Mouse (Mus musculus) forebrain, postnatal 0 days (tissue): ENCODE data around the gene Mrps11. TPM values are rescaled to one million over a fixed set of nuclear protein-coding genes. Genes with fewer than 3 reads are reported as not detected.

Experiments
- ATAC-seq: fragments of 200-750 bp; cut with Nextera tagmentation; 2 replicates; pipeline ENCODE4 v1.8.0; 2017; ENCODE audit warnings: mild to moderate bottlenecking, moderate library complexity
- DNase-seq: peaks from one replicate; pipeline ENCODE4 v3.0.0-alpha.2; 2015
- H3K27ac ChIP-seq: fragments of 300-500 bp; sonication (generic); 2 replicates; pipeline ENCODE4 v1.5.1; 2014; ENCODE audit warnings: low read depth, mild to moderate bottlenecking, antibody characterized with exemption, low read length, moderate library complexity, mixed read lengths
- H3K27me3 ChIP-seq: fragments of 300-500 bp; sonication (generic); 2 replicates; pipeline ENCODE4 v1.6.1; 2014; ENCODE audit warnings: mild to moderate bottlenecking, low read length, mixed read lengths; ENCODE audit not compliant: insufficient read depth
- H3K36me3 ChIP-seq: fragments of 300-500 bp; sonication (generic); 2 replicates; pipeline ENCODE4 v1.6.1; 2014; ENCODE audit warnings: mild to moderate bottlenecking, moderate library complexity; ENCODE audit not compliant: insufficient read depth
- H3K4me1 ChIP-seq: fragments of 300-500 bp; sonication (generic); 2 replicates; pipeline ENCODE4 v1.6.1; 2014; ENCODE audit warnings: antibody characterized with exemption; ENCODE audit not compliant: insufficient read depth
- H3K4me2 ChIP-seq: fragments of 300-500 bp; sonication (generic); 2 replicates; pipeline ENCODE4 v1.6.1; 2014; ENCODE audit warnings: low read depth, mild to moderate bottlenecking, moderate library complexity
- H3K4me3 ChIP-seq: fragments of 300-500 bp; sonication (generic); 2 replicates; pipeline ENCODE4 v1.5.1; 2014; ENCODE audit warnings: low read depth, low read length, mixed read lengths
- H3K9ac ChIP-seq: fragments of 300-500 bp; sonication (generic); 2 replicates; pipeline ENCODE4 v1.6.1; 2014; ENCODE audit warnings: mild to moderate bottlenecking
- H3K9me3 ChIP-seq: fragments of 300-500 bp; sonication (generic); 2 replicates; pipeline ENCODE4 v1.6.1; 2016; ENCODE audit warnings: low read length
- CTCF ChIP-seq: sonication (generic); IDR thresholded peaks from 2 replicates; pipeline ENCODE4 v1.5.1; 2016; ENCODE audit warnings: antibody characterized with exemption, control low read depth, low read depth
- WGBS: fragments of 180-500 bp; shearing (Covaris S2); extraction: QIAGEN DNeasy Blood & Tissue Kit; methylation state at CpG from one replicate; pipeline ENCODE4 v1.1.7; 2014; 5-methylcytosine and 5-hydroxymethylcytosine counted together
- polyA plus RNA-seq: library from polyadenylated mRNA; unstranded; fragments of >200 nt; fragmentation: Nextera tagmentation; extraction: Ambion mirVana; gene quantifications from 2 replicates; pipeline ENCODE4 v1.2.1, GENCODE M21; 2015
- total RNA-seq: library from RNA; depleted of rRNA; stranded (reverse); fragments of >200 nt; gene quantifications from 2 replicates; pipeline ENCODE4 v1.2.3, GENCODE M21; 2014

Gene Mrps11
- total and polyA plus RNA-seq, 2 experiments from 2014 or later: 44.7 to 70.4 TPM

DNA sequence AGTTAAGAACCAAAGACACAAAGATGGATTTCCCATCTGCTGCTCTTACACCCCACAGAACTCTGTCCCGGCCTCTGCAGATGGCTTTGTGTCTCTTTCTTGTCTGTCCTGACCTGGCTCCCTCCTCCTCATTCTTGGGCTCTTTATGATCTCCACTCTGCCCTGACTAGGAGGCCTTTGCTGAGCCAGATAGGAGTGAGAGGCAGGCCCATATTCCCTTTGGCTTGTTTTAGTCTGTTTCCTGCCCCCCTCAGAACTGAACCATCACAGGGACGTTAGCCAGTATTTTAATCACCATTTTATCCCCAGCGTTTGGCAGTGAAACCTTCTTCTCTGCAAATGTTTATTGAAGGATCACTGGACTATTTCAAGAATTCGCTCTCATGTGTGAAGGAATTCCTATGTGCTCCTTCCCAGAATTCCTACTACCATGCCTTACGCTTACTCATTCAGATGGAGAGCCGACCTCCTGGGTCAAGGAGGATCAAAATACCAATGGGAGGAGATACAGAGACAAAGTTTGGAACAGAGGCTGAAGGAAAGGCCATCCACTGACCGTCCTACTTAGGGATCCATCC is 13.8 kb upstream of the Mrps11 start:
- Histone ChIP-seq H3K4me3 (no peak overlapping the region), H3K4me1 (peaks cover 4% of the 10 kb centered on the region; the same call in 1 of the 2 replicates), H3K27ac (no peak overlapping the region), H3K4me2 (no peak overlapping the region), H3K9me3 (no peaks in the 10 kb centered on the region), H3K9ac (no peak overlapping the region), H3K36me3 (no peaks in the 10 kb centered on the region; the same call in 1 of the 2 replicates), H3K27me3 (no peaks in the 10 kb centered on the region)
- DNase-seq: no peak
- TF ChIP-seq CTCF: no peak
- no peak for ATAC-seq
- WGBS: 73% methylated on average over 7 of the region's 7 CpGs

DNA sequence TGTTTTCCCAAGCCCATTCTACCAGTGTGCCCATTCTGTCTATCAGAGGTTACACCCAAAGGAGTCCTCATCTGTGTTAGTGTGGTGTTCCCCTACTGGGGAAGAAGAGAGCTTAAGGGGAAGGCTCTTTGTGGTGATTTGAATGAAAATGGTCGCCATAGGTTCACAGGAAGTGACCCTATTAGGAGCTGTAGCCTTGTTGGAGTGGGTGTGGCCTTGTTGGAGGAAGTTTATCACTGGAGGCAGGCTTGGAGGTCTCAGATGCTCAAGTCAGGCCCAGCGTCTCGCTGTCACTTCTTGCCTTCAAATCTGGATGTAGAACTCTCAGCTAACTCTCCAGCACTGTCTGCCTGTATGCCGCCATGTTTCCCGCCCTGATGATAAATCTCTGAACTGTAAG is 12.0 kb upstream of the Mrps11 start:
- ATAC-seq (no peak), DNase-seq (no peak)
- 87% methylated on average over 5 of the region's 5 CpGs for WGBS

GRCm38 (mm10) chr7:78778741-78779140 is 4.2 kb upstream of the Mrps11 start:
- no peak overlapping the region for H3K27ac ChIP-seq
- WGBS: 94% methylated on average over 5 of the region's 5 CpGs
- no peak for ATAC-seq
- H3K4me1 ChIP-seq: peaks cover 6% of the 10 kb centered on the region
- TF ChIP-seq CTCF: no peak
- no peak for DNase-seq
- H3K27me3 ChIP-seq: no peaks in the 10 kb centered on the region
- H3K4me3 ChIP-seq: no peak overlapping the region
- H3K36me3 ChIP-seq: peaks cover 45% of the 10 kb centered on the region
- no peak overlapping the region for H3K9ac ChIP-seq
- no peaks in the 10 kb centered on the region for H3K9me3 ChIP-seq
- no peak overlapping the region for H3K4me2 ChIP-seq

More for the DNA sequence above, 12.0 kb upstream of the Mrps11 start:
- H3K27me3 ChIP-seq: no peaks in the 10 kb centered on the region
- H3K9me3 ChIP-seq: no peaks in the 10 kb centered on the region
- H3K36me3 ChIP-seq: peaks cover 17% of the 10 kb centered on the region
- H3K4me3 ChIP-seq: no peak overlapping the region
- no peak overlapping the region for H3K4me2 ChIP-seq
- no peak overlapping the region for H3K27ac ChIP-seq
- no peak overlapping the region for H3K9ac ChIP-seq
- H3K4me1 ChIP-seq: no peaks in the 10 kb centered on the region
- no peak for TF ChIP-seq CTCF

DNA sequence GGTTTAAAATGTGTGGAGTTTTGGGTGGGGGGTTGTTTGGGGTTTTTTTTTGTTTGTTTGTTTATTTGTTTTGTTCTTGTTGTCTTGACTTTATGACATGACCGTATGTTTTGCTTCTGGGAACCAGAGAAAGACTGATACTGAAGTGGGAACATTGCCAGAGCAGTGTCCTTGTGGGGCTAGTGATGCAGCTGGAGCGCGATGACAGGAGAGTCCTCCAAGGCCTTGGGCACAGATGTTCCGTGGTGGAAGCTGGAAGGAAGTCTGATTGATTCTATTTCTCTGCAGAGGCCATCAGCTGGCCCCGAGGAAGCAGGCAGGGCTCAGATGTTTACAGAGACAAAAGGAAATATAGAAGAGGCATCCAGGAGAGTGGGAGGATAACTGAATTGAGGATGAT is 3.0 kb downstream of the Mrps11 start:
- no peak overlapping the region for H3K9ac ChIP-seq
- H3K4me3 ChIP-seq: no peak overlapping the region
- no peak overlapping the region for H3K4me2 ChIP-seq
- 81% methylated on average over 5 of the region's 5 CpGs for WGBS
- no peak for DNase-seq
- ATAC-seq: no peak
- H3K36me3 ChIP-seq: peaks cover 19% of the 10 kb centered on the region
- TF ChIP-seq CTCF: no peak
- H3K9me3 ChIP-seq: no peaks in the 10 kb centered on the region
- peaks cover 6% of the 10 kb centered on the region for H3K4me1 ChIP-seq
- no peak overlapping the region for H3K27ac ChIP-seq
- H3K27me3 ChIP-seq: no peaks in the 10 kb centered on the region

- no peak for TF ChIP-seq CTCF
- Histone ChIP-seq H3K36me3 (peaks cover 33% of the 10 kb centered on the region), H3K4me3 (no peak overlapping the region), H3K4me2 (no peak overlapping the region), H3K9me3 (no peaks in the 10 kb centered on the region), H3K27ac (no peak overlapping the region), H3K4me1 (no peaks in the 10 kb centered on the region; the same call in 1 of the 2 replicates), H3K27me3 (no peaks in the 10 kb centered on the region), H3K9ac (no peak overlapping the region)
- no peak for DNase-seq
- WGBS: 92% methylated on average over 12 of the region's 12 CpGs
- no peak for ATAC-seq
Measured at GRCm38 (mm10) chr7:78787793-78788380, 5.0 kb downstream of the Mrps11 start.

- Histone ChIP-seq H3K27me3 (no peaks in the 10 kb centered on the region), H3K4me3 (no peak overlapping the region), H3K9me3 (no peaks in the 10 kb centered on the region), H3K4me1 (no peaks in the 10 kb centered on the region), H3K4me2 (no peak overlapping the region), H3K27ac (no peak overlapping the region), H3K9ac (no peak overlapping the region), H3K36me3 (peaks cover 39% of the 10 kb centered on the region)
- peak; percentile 86 for DNase-seq
- WGBS: 78% methylated on average over 15 of the region's 15 CpGs
- peak; percentile 98 for TF ChIP-seq CTCF
- peak; percentile 88 for ATAC-seq
Measured at GRCm38 (mm10) chr7:78791359-78792222, 8.7 kb downstream of the Mrps11 start.
